Mouse (Mus musculus) lung, adult 2 months (tissue): ENCODE results near the gene Rdh9. TPM values are rescaled to one million over a fixed set of nuclear protein-coding genes. Genes with fewer than 3 reads are reported as not detected.
"Not testable (repeated sequence)": the region's sequence is repeated elsewhere in the genome, so short reads cannot be mapped to it uniquely, and the experiment has no call there.

Experiments
- DNase-seq: peaks from one replicate; pipeline ENCODE4 v3.0.0; 2022
- H3K4me1 ChIP-seq: fragments of 200-500 bp; 2 replicates; pipeline ENCODE4 v1.6.1; 2011; ENCODE audit warnings: low read length; ENCODE audit not compliant: control insufficient read depth, insufficient read depth
- H3K4me3 ChIP-seq: fragments of 200-500 bp; replicated peaks from 2 replicates; pipeline ENCODE3; 2011; ENCODE audit warnings: low read depth, mild to moderate bottlenecking, control low read depth, low read length; ENCODE audit errors: extremely low read depth
- CTCF ChIP-seq: fragments of 200-500 bp; IDR thresholded peaks from 2 replicates; pipeline ENCODE4 v1.5.1; 2011; ENCODE audit warnings: mild to moderate bottlenecking, low read length, control low read depth; ENCODE audit not compliant: insufficient read depth
- POLR2A ChIP-seq: fragments of 200-500 bp; IDR thresholded peaks from 2 replicates; pipeline ENCODE4 v1.6.1; 2011; ENCODE audit warnings: low read depth, mild to moderate bottlenecking, control low read depth, low read length, borderline replicate concordance; ENCODE audit errors: extremely low read depth
- WGBS: fragments of 180-500 bp; shearing (Covaris S2); methylation state at CpG from one replicate; pipeline ENCODE4 v1.1.7; 2018; 5-methylcytosine and 5-hydroxymethylcytosine counted together
- polyA plus RNA-seq: library from polyadenylated mRNA; depleted of rRNA; stranded (reverse); fragments of >200 nt; gene quantifications from 2 replicates; pipeline ENCODE4 v1.2.3, GENCODE M21; 2012

Gene Rdh9
- polyA plus RNA-seq, 1 experiment = not detected

DNA sequence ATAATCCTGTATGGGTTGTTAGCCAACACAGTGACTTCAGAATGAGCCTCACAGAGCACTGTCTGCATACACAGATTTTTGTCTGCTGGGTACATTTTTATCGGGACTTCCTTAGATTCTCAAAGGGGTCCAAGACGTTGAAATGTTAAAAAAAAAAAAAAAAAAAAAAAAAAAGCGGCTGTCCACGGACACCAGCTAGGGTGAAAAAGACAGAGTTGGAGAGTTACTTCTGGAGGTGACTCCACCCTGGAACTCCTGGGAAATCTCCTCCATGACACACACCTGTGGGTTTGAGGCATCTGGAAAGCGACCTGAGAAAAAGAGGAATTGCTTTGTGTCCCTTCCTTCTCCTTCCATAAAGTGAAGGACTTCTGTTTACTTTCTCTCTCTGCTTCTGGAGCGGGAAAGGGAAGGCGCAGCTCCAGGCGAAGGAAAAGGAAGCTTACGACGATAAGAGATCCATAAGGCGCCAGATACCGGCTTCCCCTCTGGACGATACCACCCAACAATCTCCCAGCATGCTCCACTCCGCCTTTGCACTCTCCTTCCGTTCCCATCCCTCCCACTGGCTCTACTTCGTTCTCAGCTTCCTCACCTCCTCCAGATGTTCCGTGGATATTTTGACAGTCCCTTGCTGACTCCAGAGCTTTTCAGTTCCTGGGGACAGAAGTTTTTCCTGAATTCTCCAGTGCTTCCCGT lies 20.3 kb upstream of the Rdh9 start:
- WGBS = 18% methylated on average over 18 of the region's 18 CpGs
- peaks cover 19% of the 10 kb centered on the region for H3K4me1 ChIP-seq
- TF ChIP-seq CTCF = no peak
- no peak for TF ChIP-seq POLR2A
- peak; percentile 38 for DNase-seq
- peak overlapping the region; percentile 50 for H3K4me3 ChIP-seq

DNA sequence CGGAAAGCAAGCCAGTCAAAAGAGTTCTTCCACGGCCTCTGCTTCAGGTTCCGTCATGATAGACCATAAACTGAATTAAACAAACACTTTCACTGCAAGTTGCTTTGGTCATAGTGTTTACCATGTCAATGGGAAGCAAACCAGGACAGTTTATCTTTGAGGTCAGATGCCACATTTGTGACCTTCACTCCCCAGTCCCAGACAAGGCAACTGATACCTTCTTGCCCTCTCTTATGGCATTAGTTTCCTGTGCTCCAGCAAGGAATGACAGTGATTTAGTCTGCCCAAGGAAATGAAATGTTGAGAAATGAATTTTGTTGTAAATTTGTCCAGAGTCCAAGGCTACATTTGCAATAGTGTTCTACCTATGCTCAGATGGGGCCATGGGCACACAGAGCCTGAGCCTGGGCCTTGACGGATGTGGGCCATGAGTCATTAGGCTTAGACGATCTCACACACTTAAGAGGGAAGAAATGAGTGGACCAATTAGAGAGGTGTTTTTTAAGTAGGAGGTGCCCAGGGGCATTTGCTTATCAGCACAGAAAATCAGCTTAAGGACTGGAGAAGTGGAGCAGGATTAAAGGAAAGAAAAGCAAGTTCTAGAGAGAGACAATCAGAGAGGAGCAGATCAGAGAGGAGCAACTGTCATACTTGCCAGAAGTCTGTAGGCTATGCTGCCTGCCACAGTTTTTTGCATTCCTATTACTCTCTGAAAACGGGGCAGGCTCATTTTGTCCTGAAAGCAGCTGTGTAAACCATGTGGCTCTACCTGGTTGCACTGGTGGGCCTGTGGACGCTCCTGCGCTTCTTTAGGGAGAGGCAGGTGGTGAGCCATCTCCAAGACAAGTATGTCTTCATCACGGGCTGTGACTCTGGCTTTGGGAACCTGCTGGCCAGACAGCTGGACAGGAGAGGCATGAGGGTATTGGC lies 16.7 kb upstream of the Rdh9 start, which contains the start of the genes Rdh1 and Rdh16f1:
Rdh1 (plus strand) TSS at position 541 of the 930 bp plus-strand sequence.
Rdh16f1 (plus strand) TSS at position 607 of the 930 bp plus-strand sequence.
- Histone ChIP-seq H3K4me3 (no peak within 1 kb of the TSS), H3K4me1 (peaks cover 16% of the 10 kb centered on the region)
- DNase-seq = no peak
- WGBS = 62% methylated on average over 9 of the region's 9 CpGs
- TF ChIP-seq CTCF (no peak), POLR2A (no peak)

DNA sequence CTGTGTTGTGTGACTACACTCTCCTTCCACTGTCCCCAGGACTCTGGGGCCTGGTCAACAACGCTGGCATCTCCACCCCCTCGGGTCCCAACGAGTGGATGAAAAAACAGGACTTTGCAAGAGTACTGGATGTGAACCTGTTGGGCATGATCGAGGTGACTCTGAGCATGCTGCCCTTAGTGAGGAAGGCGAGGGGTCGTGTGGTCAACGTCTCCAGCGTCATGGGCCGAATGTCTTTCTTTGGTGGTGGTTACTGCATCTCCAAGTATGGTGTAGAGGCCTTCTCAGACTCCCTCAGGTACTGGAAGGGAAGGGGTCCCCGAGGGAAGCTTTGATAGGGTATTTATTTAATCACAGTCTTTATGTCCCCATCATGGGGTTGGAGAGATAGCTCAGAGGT lies 13.3 kb upstream of the Rdh9 start:
- 87% methylated on average over 10 of the region's 10 CpGs for WGBS
- not testable (repeated sequence) for DNase-seq, H3K4me3 ChIP-seq, H3K4me1 ChIP-seq

DNA sequence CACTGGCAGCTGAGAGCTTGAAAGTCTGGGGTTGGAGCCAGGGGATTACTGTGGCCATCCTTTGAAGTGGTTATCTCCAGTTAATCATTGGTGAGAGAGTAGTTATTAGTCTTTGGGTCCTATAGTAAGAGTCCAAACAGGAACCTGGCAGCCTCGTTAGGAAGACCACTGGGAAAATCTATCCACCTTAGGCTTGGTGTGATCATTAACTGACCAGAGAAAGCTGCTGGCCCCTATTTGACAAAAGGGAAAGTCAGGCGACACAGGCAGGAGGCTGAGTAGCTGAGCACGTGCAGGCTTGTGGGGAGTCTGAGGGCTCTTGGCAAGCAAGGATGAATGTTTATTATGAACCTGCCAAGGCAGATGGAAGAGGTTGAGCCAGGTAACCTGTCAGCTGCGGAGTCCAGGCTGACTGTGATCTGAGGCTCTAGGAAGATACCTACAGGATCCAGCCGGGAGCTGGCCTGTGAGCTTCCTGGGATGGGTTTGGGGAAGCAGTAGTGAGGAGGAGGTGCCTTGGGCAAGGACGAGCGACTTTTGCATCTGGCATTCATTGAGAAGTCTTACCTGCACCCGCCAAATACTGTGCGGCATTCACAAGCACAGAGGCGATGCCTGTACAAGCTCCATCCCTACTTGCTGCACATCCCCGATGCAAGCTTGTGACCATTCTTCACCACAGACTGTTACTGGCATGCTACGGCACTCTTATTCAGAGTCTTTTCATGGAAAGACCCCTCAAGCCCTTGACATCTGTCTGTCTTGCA lies 12.1 kb upstream of the Rdh9 start:
- no peaks in the 10 kb centered on the region for H3K4me1 ChIP-seq
- WGBS = 61% methylated on average over 12 of the region's 12 CpGs
- DNase-seq = no peak
- no peak overlapping the region for H3K4me3 ChIP-seq
- TF ChIP-seq POLR2A (no peak), CTCF (no peak)

DNA sequence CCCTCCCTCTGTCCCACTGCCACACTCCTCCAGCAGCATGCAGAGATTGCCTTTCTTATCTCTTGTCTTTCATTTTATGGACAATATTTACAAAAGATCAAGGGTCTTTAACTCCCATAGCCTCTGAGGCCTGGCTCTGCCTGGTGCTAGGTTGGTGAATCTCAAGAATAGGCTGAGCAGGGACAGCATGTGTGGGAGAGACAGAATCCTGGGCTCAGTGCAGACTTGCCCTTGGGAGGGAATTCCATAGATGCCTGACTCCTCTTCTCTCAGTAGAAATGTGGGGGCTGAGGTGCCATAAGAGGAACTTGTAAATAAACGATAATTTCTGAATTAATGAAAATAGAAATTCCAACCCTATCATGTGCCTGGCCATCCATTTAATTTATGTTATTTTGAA lies 9.6 kb upstream of the Rdh9 start:
- Histone ChIP-seq H3K4me3 (no peak overlapping the region), H3K4me1 (no peaks in the 10 kb centered on the region)
- WGBS = 78% methylated on average over 1 of the region's 1 CpGs
- DNase-seq = no peak
- TF ChIP-seq CTCF = no peak
- TF ChIP-seq POLR2A = no peak

DNA sequence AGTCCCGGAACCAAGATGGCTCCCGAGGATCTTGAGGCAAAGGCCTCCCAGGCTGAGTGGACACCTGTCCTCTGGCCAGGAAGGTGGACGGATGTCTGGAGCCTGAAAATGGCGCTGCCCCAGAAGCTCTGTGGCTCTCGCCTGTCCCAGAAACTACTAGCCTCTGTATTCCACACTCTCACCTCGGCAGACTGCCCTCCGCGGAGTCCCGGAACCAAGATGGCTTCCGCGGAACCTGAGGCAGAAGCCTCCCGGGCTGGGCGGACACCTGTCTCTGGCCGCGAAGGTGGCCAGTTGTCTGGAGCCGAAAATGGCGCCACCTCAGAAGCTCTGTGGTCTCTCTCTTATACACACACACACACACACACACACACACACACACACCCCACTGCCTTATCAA lies 6.1 kb downstream of the Rdh9 start:
- not testable (repeated sequence) for DNase-seq, H3K4me1 ChIP-seq, H3K4me3 ChIP-seq
- WGBS = 97% methylated on average over 17 of the region's 17 CpGs

- DNase-seq, H3K4me3 ChIP-seq, H3K4me1 ChIP-seq: not testable (repeated sequence)
- 61% methylated on average over 1 of the region's 1 CpGs for WGBS
Measured at GRCm38 (mm10) chr10:127785411-127785810, 9.2 kb downstream of the Rdh9 start.

DNA sequence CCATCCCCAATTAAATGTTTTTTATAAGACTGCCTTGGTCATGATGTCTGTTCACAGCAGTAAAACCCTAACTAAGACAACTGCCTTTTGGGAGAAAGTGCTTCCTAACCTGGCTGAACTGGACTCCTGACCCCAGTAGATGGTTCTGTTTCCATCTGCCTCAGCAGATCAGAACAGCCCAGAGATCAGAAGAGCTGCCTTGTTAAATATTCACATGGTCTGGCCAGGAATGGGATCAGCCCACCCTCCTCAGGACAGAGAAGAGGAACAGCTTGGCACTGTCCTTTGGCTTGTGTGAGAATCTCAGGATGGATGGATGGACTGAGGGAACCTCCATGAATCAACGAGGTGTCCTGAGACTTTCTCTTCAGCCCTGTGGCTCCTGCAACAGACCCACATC lies 23.1 kb downstream of the Rdh9 start:
- no peaks in the 10 kb centered on the region for H3K4me1 ChIP-seq
- TF ChIP-seq POLR2A (no peak), CTCF (no peak)
- no peak overlapping the region for H3K4me3 ChIP-seq
- DNase-seq = no peak
- WGBS = 83% methylated on average over 1 of the region's 1 CpGs

- TF ChIP-seq CTCF = no peak
- no peak for TF ChIP-seq POLR2A
- Histone ChIP-seq H3K4me3 (no peak within 1 kb of the TSS), H3K4me1 (no peaks in the 10 kb centered on the region)
- DNase-seq = no peak
- WGBS = 85% methylated on average over 6 of the region's 6 CpGs
Measured at GRCm38 (mm10) chr10:127800891-127801290, 24.7 kb downstream of the Rdh9 start, which contains the start of gene Rdh16. Gene Rdh16, plus strand, starts transcription at chr10:127801152.

GRCm38 (mm10) chr10:127801612-127802011 lies 25.4 kb downstream of the Rdh9 start:
- WGBS = 78% methylated on average over 2 of the region's 2 CpGs
- DNase-seq = no peak
- no peak overlapping the region for H3K4me3 ChIP-seq

More at GRCm38 (mm10) chr10:127801612-127802011, 25.4 kb downstream of the Rdh9 start:
- H3K4me1 ChIP-seq = no peaks in the 10 kb centered on the region
- TF ChIP-seq CTCF = no peak
- no peak for TF ChIP-seq POLR2A
